In the genomic region with DNA sequence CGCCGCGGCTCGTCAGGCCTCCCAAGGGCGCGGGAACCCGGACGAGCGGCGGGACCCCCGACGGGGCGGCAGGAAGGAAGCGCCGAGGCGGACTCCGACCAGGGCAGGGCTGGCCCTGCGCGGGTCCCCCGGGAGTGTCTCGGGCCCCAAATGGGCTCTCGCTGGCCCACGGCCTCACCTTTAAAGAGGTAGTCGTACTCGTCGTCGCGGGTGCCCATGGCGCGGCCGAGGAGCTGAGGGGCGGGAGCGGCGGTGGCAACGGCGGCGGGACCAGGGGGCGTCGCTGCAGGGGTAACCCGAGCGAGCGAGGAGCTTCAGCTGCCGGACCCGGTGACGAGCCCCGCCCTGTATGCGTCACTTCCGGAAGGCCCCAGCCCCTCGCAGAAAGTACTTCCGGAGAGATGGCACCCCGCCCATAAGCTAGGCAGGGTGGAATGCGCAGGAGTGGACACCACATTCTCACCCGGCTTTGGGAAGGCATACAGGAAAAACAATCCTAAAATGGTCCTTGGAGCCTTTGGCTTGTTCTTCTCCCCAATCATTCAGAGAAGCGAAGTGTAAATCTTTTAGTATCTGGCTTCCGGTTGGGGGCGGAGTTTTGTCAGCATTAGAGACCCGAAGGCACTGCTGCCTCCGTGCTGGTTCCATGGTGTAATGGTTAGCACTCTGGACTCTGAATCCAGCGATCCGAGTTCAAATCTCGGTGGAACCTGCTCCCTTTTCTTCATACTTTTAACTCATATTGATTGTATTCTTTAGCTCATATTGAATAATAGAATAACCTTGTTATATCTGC, we compare ENCODE assay signal across 8 mouse cellular contexts. TPM values are rescaled to one million over a fixed set of nuclear protein-coding genes. Genes with fewer than 3 reads are reported as not detected.
DNase-seq lines count a peak whose midpoint lies in the region; ATAC-seq and TF ChIP-seq lines count a peak whose summit lies in the region.

A gene (minus strand): TSS at position 353 of the 796 bp plus-strand sequence.

- DNase-seq in 416B (ENCODE audit: low read depth) = peak; percentile 97
- DNase-seq in heart, adult 8-10 months (ENCODE audit: low spot score) = peak; percentile 96
- DNase-seq in kidney, adult 9 months = peak; percentile 97
- peak; percentile 95 for DNase-seq in limb, embryonic 14.5 days (ENCODE audit: low spot score)
- peak; percentile 96 for DNase-seq in midbrain, postnatal 0 days (ENCODE audit: low spot score)
- peak; percentile 91 to 95 for DNase-seq in spleen, postnatal 14 days (ENCODE audit: low spot score in 2 of 2)

- H3K4me2 ChIP-seq in embryonic facial prominence, embryonic 15.5 days (replicated peaks) = peak within 1 kb of the TSS; percentile 67
- peak within 1 kb of the TSS; percentile 66 for H3K4me2 ChIP-seq in limb, embryonic 14.5 days (replicated peaks; ENCODE audit: low read depth, low read length, severe bottlenecking)
- peak within 1 kb of the TSS; percentile 83 for H3K4me2 ChIP-seq in midbrain, postnatal 0 days (ENCODE audit: low read depth, low read length, poor library complexity, severe bottlenecking)

- no peaks in the 10 kb centered on the region; the same call in 1 of the 2 replicates for H3K4me1 ChIP-seq in bone marrow, adult 2 months (ENCODE audit: control insufficient read depth, insufficient read depth, low read length)
- 0 out of 2 replicates have a peak, but pooled peaks cover 5% of the 10 kb centered on the region for H3K4me1 ChIP-seq in embryonic facial prominence, embryonic 15.5 days
- H3K4me1 ChIP-seq in limb, embryonic 14.5 days (ENCODE audit: control insufficient read depth, insufficient read depth, low read length) = peaks cover 6% of the 10 kb centered on the region; the same call in 1 of the 2 replicates
- no peaks in the 10 kb centered on the region; the same call in 1 of the 2 replicates for H3K4me1 ChIP-seq in midbrain, postnatal 0 days (ENCODE audit: insufficient read depth, low read length)

- WGBS in bone marrow, adult 2 months = under 1% methylated on average over 61 of the region's 61 CpGs
- under 1% methylated on average over 61 of the region's 61 CpGs for WGBS in embryonic facial prominence, embryonic 15.5 days
- WGBS in limb, embryonic 14.5 days = under 1% methylated on average over 27 of the region's 61 CpGs
- WGBS in midbrain, postnatal 0 days = under 1% methylated on average over 58 of the region's 61 CpGs

- no peak for TF ChIP-seq CTCF in bone marrow, adult 2 months (IDR thresholded peaks at IDR 0.05; ENCODE audit: control insufficient read depth, insufficient read depth, low read length)
- peak; percentile 20; the same call in 1 of the 2 replicates for TF ChIP-seq CTCF in midbrain, postnatal 0 days (IDR thresholded peaks at IDR 0.05)

- TF ChIP-seq POLR2A in bone marrow, adult 2 months (IDR thresholded peaks at IDR 0.05; ENCODE audit: borderline replicate concordance, control insufficient read depth, low read depth, low read length) = peak; percentile 77; the same call in 1 of the 2 replicates
- peak; percentile 55; the same call in 1 of the 2 replicates for TF ChIP-seq POLR2A in limb, embryonic 14.5 days (IDR thresholded peaks at IDR 0.05; ENCODE audit: borderline replicate concordance, extremely low read depth, insufficient read depth, insufficient read length)

- no peaks in the 10 kb centered on the region for H3K36me3 ChIP-seq in embryonic facial prominence, embryonic 15.5 days
- H3K36me3 ChIP-seq in limb, embryonic 14.5 days (ENCODE audit: control insufficient read depth, insufficient read depth, low read length) = no peaks in the 10 kb centered on the region
- no peaks in the 10 kb centered on the region for H3K36me3 ChIP-seq in midbrain, postnatal 0 days (ENCODE audit: insufficient read depth, low read length)

- no peaks in the 10 kb centered on the region for H3K9me3 ChIP-seq in embryonic facial prominence, embryonic 15.5 days (replicated peaks)
- no peaks in the 10 kb centered on the region for H3K9me3 ChIP-seq in limb, embryonic 14.5 days (ENCODE audit: control insufficient read depth, low read length)
- H3K9me3 ChIP-seq in midbrain, postnatal 0 days (ENCODE audit: low read length) = no peaks in the 10 kb centered on the region

- peak within 1 kb of the TSS; percentile 73 for H3K9ac ChIP-seq in embryonic facial prominence, embryonic 15.5 days
- peak within 1 kb of the TSS; percentile 89 for H3K9ac ChIP-seq in limb, embryonic 14.5 days (ENCODE audit: low read depth, low read length, severe bottlenecking)
- peak within 1 kb of the TSS; percentile 96 for H3K9ac ChIP-seq in midbrain, postnatal 0 days (replicated peaks; ENCODE audit: low read length, poor library complexity, severe bottlenecking)

- H3K27ac ChIP-seq in bone marrow, adult 2 months (ENCODE audit: control insufficient read depth, insufficient read depth, low read depth, low read length, poor library complexity) = peak within 1 kb of the TSS; percentile 86
- peak within 1 kb of the TSS; percentile 92 for H3K27ac ChIP-seq in embryonic facial prominence, embryonic 15.5 days (replicated peaks)
- peak within 1 kb of the TSS; percentile 89 for H3K27ac ChIP-seq in limb, embryonic 14.5 days (replicated peaks; ENCODE audit: low read depth, low read length)
- H3K27ac ChIP-seq in midbrain, postnatal 0 days (ENCODE audit: low read depth, low read length) = peak within 1 kb of the TSS; percentile 96

- peak within 1 kb of the TSS; percentile 84 for H3K4me3 ChIP-seq in bone marrow, adult 2 months (replicated peaks; ENCODE audit: control insufficient read depth, low read depth, low read length)
- peak within 1 kb of the TSS; percentile 66 for H3K4me3 ChIP-seq in embryonic facial prominence, embryonic 15.5 days (replicated peaks)
- H3K4me3 ChIP-seq in limb, embryonic 14.5 days (replicated peaks; ENCODE audit: low read length) = peak within 1 kb of the TSS; percentile 97
- H3K4me3 ChIP-seq in midbrain, postnatal 0 days (ENCODE audit: low read depth, low read length) = peak within 1 kb of the TSS; percentile 98

- peak; percentile 97 for ATAC-seq in embryonic facial prominence, embryonic 15.5 days (ENCODE audit: insufficient number of reproducible peaks, low FRiP score, low TSS enrichment, low read depth)
- peak; percentile 98 for ATAC-seq in limb, embryonic 14.5 days (ENCODE audit: low FRiP score, low read depth)
- peak; percentile 96 for ATAC-seq in midbrain, postnatal 0 days (ENCODE audit: low FRiP score)

- no peaks in the 10 kb centered on the region for H3K27me3 ChIP-seq in embryonic facial prominence, embryonic 15.5 days
- H3K27me3 ChIP-seq in limb, embryonic 14.5 days (ENCODE audit: control insufficient read depth, insufficient read depth, low read length) = no peaks in the 10 kb centered on the region
- H3K27me3 ChIP-seq in midbrain, postnatal 0 days (ENCODE audit: insufficient read depth, low read length) = no peaks in the 10 kb centered on the region

RNA-seq across cellular contexts. Expression of the gene that starts here (rescaled TPM):
- polyA plus RNA-seq in bone marrow, adult 2 months (2011; ENCODE audit: insufficient read depth, insufficient read length, low replicate concordance, missing spikeins) = 132 and 148 TPM in 2 replicates
- 388 and 415 TPM in 2 replicates for polyA plus RNA-seq in embryonic facial prominence, embryonic 15.5 days (2015; fragmentation: Nextera tagmentation; extraction: Ambion mirVana)
- 100 to 1,000 TPM; 150 to 183 (median 162) TPM for total RNA-seq in heart, adult 8-10 months (2022)
- polyA plus RNA-seq in limb, embryonic 14.5 days (2012; rRNA removed) = 160 and 243 TPM in 2 replicates
- 406 and 434 TPM in 2 replicates for polyA plus RNA-seq in limb, embryonic 14.5 days (2014; fragmentation: Nextera tagmentation; extraction: Ambion mirVana)
- 206 and 254 TPM in 2 replicates for total RNA-seq in midbrain, postnatal 0 days (2014; rRNA removed)
- 459 and 473 TPM in 2 replicates for polyA plus RNA-seq in midbrain, postnatal 0 days (2015; fragmentation: Nextera tagmentation; extraction: Ambion mirVana)

Comparison
In these comparisons a context has a peak if more than half of its experiments do, and no peak if none do; other contexts are left out.
1. Peak in every context shown above with its lines: DNase-seq, ATAC-seq, H3K4me3 ChIP-seq and H3K27ac ChIP-seq.